Mouse (Mus musculus) embryonic facial prominence, embryonic 11.5 days (tissue): Measurements from ENCODE around the gene Naxe. TPM values are rescaled to one million over a fixed set of nuclear protein-coding genes. Genes with fewer than 3 reads are reported as not detected.

Experiments
- ATAC-seq: fragments of 200-750 bp; cut with Nextera tagmentation; replicated peaks from 2 replicates; pipeline ENCODE4 v1.8.0; 2017; ENCODE audit warnings: low read depth; ENCODE audit not compliant: insufficient number of reproducible peaks, low FRiP score, low TSS enrichment
- DNase-seq: peaks from one replicate; pipeline ENCODE4 v3.0.0-alpha.2; 2015; ENCODE audit warnings: low spot score
- H3K27ac ChIP-seq: fragments of 300-500 bp; sonication (generic); replicated peaks from 2 replicates; pipeline ENCODE4 v1.5.1; 2014; ENCODE audit warnings: mild to moderate bottlenecking, low read depth, low read length, control low read depth
- H3K27me3 ChIP-seq: fragments of 300-500 bp; sonication (generic); 2 replicates; pipeline ENCODE4 v1.6.1; 2014; ENCODE audit warnings: mild to moderate bottlenecking, low read length, moderate library complexity, mixed read lengths; ENCODE audit not compliant: control insufficient read depth, insufficient read depth
- H3K36me3 ChIP-seq: fragments of 300-500 bp; sonication (generic); replicated peaks from 2 replicates; pipeline ENCODE4 v1.6.1; 2014; ENCODE audit warnings: low read depth, mild to moderate bottlenecking, low read length, moderate library complexity, mixed read lengths; ENCODE audit not compliant: control insufficient read depth, insufficient read depth
- H3K4me1 ChIP-seq: fragments of 300-500 bp; sonication (generic); 2 replicates; pipeline ENCODE4 v1.6.1; 2014; ENCODE audit warnings: low read length, mixed read lengths; ENCODE audit not compliant: control insufficient read depth, insufficient read depth
- H3K4me2 ChIP-seq: fragments of 300-500 bp; sonication (generic); 2 replicates; pipeline ENCODE4 v1.6.1; 2014; ENCODE audit warnings: low read depth, mild to moderate bottlenecking, control low read depth, low read length, moderate library complexity
- H3K4me3 ChIP-seq: fragments of 300-500 bp; sonication (generic); 2 replicates; pipeline ENCODE4 v1.5.1; 2014; ENCODE audit warnings: low read depth, low read length, control low read depth
- H3K9ac ChIP-seq: fragments of 300-500 bp; sonication (generic); replicated peaks from 2 replicates; pipeline ENCODE4 v1.6.1; 2014; ENCODE audit warnings: mild to moderate bottlenecking, control low read depth, low read length
- H3K9me3 ChIP-seq: fragments of 300-500 bp; sonication (generic); replicated peaks from 2 replicates; pipeline ENCODE4 v1.6.1; 2016; ENCODE audit warnings: mild to moderate bottlenecking, low read length, inconsistent platforms, mixed read lengths; ENCODE audit not compliant: control insufficient read depth
- WGBS: fragments of 180-500 bp; shearing (Covaris S2); extraction: QIAGEN DNeasy Blood & Tissue Kit; methylation state at CpG from one replicate; pipeline ENCODE4 v1.1.7; 2014; 5-methylcytosine and 5-hydroxymethylcytosine counted together
- polyA plus RNA-seq: library from polyadenylated mRNA; unstranded; fragments of >200 nt; fragmentation: Nextera tagmentation; extraction: Ambion mirVana; gene quantifications from 2 replicates; pipeline ENCODE4 v1.2.1, GENCODE M21; 2014

Gene Naxe
- 157 and 169 TPM in 2 replicates for polyA plus RNA-seq

GRCm38 (mm10) chr3:88057902-88058696, at the start of gene Naxe:
Gene Naxe, minus strand, starts transcription at chr3:88058495.
- H3K4me3 ChIP-seq = peak within 1 kb of the TSS; percentile 85
- H3K27me3 ChIP-seq = no peaks in the 10 kb centered on the region
- 0 out of 2 replicates have a peak within 1 kb of the TSS, but pooled peaks have one; percentile 58 for H3K27ac ChIP-seq
- peak within 1 kb of the TSS; percentile 86 for H3K9ac ChIP-seq
- no peaks in the 10 kb centered on the region; the same call in none of the 2 replicates for H3K36me3 ChIP-seq
- peak; percentile 94 for DNase-seq
- H3K9me3 ChIP-seq = no peaks in the 10 kb centered on the region
- peak within 1 kb of the TSS; percentile 76 for H3K4me2 ChIP-seq
- whole genome bisulfite sequencing = under 1% methylated on average over 58 of the region's 60 CpGs
- ATAC-seq = peak; percentile 93
- H3K4me1 ChIP-seq = no peaks in the 10 kb centered on the region; the same call in 1 of the 2 replicates

GRCm38 (mm10) chr3:88106126-88106525, 47.8 kb upstream of the Naxe start:
- DNase-seq (no peak), ATAC-seq (no peak)
- Histone ChIP-seq H3K4me3 (no peak overlapping the region), H3K4me2 (no peak overlapping the region), H3K27ac (no peak overlapping the region), H3K27me3 (no peaks in the 10 kb centered on the region), H3K4me1 (no peaks in the 10 kb centered on the region), H3K9ac (no peak overlapping the region), H3K9me3 (no peaks in the 10 kb centered on the region), H3K36me3 (peaks cover 2% of the 10 kb centered on the region)
- WGBS = 82% methylated on average over 4 of the region's 4 CpGs

GRCm38 (mm10) chr3:88102611-88103010, 44.3 kb upstream of the Naxe start:
- no peak for DNase-seq
- Histone ChIP-seq H3K4me2 (no peak overlapping the region), H3K9ac (no peak overlapping the region), H3K4me3 (no peak overlapping the region), H3K4me1 (no peaks in the 10 kb centered on the region), H3K27me3 (no peaks in the 10 kb centered on the region), H3K9me3 (no peaks in the 10 kb centered on the region), H3K36me3 (peaks cover 6% of the 10 kb centered on the region), H3K27ac (no peak overlapping the region)
- 82% methylated on average over 6 of the region's 6 CpGs for WGBS
- no peak for ATAC-seq

DNA sequence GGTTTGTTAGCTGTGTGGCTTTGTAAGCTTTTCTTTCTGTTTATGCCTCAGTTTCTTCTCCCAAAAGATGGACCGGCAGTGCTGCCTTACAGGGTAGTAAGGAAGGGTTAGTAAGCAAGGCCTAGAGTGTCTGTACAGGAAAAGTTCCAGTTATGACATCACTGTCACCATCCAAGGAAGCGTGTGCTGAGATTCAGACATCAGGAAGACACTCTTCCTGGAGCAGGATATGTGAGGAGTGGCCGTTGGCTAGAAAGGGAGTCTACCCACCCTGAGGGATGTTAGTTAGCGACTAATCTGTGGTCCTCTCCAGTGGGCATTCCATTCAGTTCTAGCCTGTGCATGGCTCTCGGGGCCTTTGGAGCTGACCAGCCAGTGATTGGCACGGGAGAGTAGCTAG, 43.9 kb upstream of the Naxe start:
- Histone ChIP-seq H3K27me3 (no peaks in the 10 kb centered on the region), H3K36me3 (peaks cover 6% of the 10 kb centered on the region), H3K4me2 (no peak overlapping the region), H3K4me3 (no peak overlapping the region), H3K9me3 (no peaks in the 10 kb centered on the region), H3K4me1 (no peaks in the 10 kb centered on the region), H3K27ac (no peak overlapping the region), H3K9ac (no peak overlapping the region)
- ATAC-seq (no peak), DNase-seq (no peak)
- WGBS = 88% methylated on average over 6 of the region's 6 CpGs

- Histone ChIP-seq H3K36me3 (peaks cover 6% of the 10 kb centered on the region), H3K27ac (no peak overlapping the region), H3K9me3 (no peaks in the 10 kb centered on the region), H3K4me3 (no peak overlapping the region), H3K9ac (no peak overlapping the region), H3K4me1 (no peaks in the 10 kb centered on the region), H3K27me3 (no peaks in the 10 kb centered on the region), H3K4me2 (no peak overlapping the region)
- DNase-seq (no peak), ATAC-seq (no peak)
- WGBS = 89% methylated on average over 7 of the region's 7 CpGs
Measured at GRCm38 (mm10) chr3:88101736-88102135, 43.4 kb upstream of the Naxe start.

DNA sequence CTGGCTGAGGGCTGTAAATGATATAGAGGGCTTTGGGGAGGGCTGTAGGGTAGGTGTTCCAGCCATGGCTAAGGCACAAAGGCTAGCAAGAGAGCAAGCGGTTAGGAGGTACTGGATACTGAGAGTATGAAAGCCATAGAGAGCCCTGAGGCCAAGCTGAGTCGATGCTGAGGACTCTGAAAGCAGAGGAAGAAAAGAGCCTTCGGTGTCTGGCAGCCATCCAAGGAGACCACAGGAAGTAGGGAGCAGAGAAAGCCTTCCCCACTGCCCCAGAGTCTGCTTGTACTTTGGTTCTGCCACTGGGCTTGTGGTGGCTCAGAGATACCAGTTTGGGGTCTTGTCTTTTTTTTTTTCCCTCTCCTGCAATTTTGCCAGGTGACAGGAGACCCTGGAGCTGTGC, 42.0 kb upstream of the Naxe start:
- Histone ChIP-seq H3K9ac (no peak overlapping the region), H3K27me3 (no peaks in the 10 kb centered on the region), H3K36me3 (peaks cover 6% of the 10 kb centered on the region), H3K27ac (no peak overlapping the region), H3K4me3 (no peak overlapping the region), H3K4me1 (no peaks in the 10 kb centered on the region), H3K4me2 (no peak overlapping the region), H3K9me3 (no peaks in the 10 kb centered on the region)
- 74% methylated on average over 3 of the region's 3 CpGs for WGBS
- DNase-seq = no peak
- ATAC-seq = no peak

GRCm38 (mm10) chr3:88097666-88098065, 39.4 kb upstream of the Naxe start:
- no peak overlapping the region for H3K4me3 ChIP-seq
- WGBS = 88% methylated on average over 6 of the region's 6 CpGs
- no peak overlapping the region for H3K9ac ChIP-seq
- H3K9me3 ChIP-seq = no peaks in the 10 kb centered on the region
- no peak for DNase-seq
- no peak overlapping the region for H3K27ac ChIP-seq
- H3K36me3 ChIP-seq = peaks cover 8% of the 10 kb centered on the region
- no peak overlapping the region for H3K4me2 ChIP-seq
- ATAC-seq = no peak
- H3K27me3 ChIP-seq = no peaks in the 10 kb centered on the region
- no peaks in the 10 kb centered on the region for H3K4me1 ChIP-seq

DNA sequence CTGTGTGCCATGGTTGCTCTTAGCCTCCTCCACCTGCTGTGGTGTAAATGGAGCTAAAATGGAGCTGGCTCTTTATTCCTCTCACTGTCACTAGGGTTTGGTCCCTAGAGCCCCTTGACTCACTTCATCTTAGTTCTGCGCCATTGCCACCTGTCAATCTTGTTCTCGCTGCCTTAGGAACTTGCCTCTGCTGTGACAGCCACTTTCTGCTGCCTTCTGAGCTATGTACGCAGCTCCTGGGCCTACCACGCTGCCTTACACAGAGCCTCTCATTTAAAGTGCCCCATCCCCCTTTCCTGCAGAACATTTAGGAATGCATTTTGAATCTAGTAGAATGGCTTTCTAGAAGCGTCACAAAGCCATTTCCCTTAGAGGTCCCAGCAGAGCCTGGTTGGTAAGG, 35.8 kb upstream of the Naxe start:
- peaks cover 2% of the 10 kb centered on the region for H3K36me3 ChIP-seq
- H3K9me3 ChIP-seq = no peaks in the 10 kb centered on the region
- no peaks in the 10 kb centered on the region for H3K27me3 ChIP-seq
- no peak overlapping the region for H3K4me3 ChIP-seq
- H3K4me2 ChIP-seq = no peak overlapping the region
- ATAC-seq = no peak
- no peaks in the 10 kb centered on the region for H3K4me1 ChIP-seq
- no peak for DNase-seq
- 84% methylated on average over 5 of the region's 5 CpGs for WGBS
- no peak overlapping the region for H3K27ac ChIP-seq
- H3K9ac ChIP-seq = no peak overlapping the region
